Mouse (Mus musculus) gastrocnemius, postnatal 14 days (tissue): ENCODE results near the gene Gm20815. TPM values are rescaled to one million over a fixed set of nuclear protein-coding genes. Genes with fewer than 3 reads are reported as not detected.
"Not testable (repeated sequence)": the region's sequence is repeated elsewhere in the genome, so short reads cannot be mapped to it uniquely, and the experiment has no call there.

Experiments used
- DNase-seq: peaks from one replicate; pipeline ENCODE4 v3.0.0; 2021; ENCODE audit warnings: mixed read lengths
- intact Hi-C: fragments of 180-260 bp; cut with DNase I; formaldehyde crosslinking; loops from one replicate; pipeline ENCODE4 v1.15.1; 2025; ENCODE audit warnings: low total_unique reads
- long read RNA-seq, 2 experiments: library from polyadenylated mRNA; stranded (forward); transcript quantifications; one replicate each; pipeline ENCODE4 v2.0.0; 2021
- total RNA-seq, 2 experiments: library from RNA; stranded (reverse); gene quantifications; 2 replicates each; pipeline ENCODE4 v1.2.3; 2021

The Gm20815 gene
- total RNA-seq, result not detected
- long read RNA-seq, experiment 1, result 0 reads
- long read RNA-seq, experiment 2, result 0 reads

- DNase-seq, intact Hi-C loops: not testable (repeated sequence)
Measured at GRCm38 (mm10) chrY:8835069-8835468, at the start of gene Gm20815. Gene Gm20815, minus strand, starts transcription at chrY:8835169.
